Mouse (Mus musculus): Measurements from ENCODE around the gene Hagh. TPM values are rescaled to one million over a fixed set of nuclear protein-coding genes. Genes with fewer than 3 reads are reported as not detected.

Hagh gene
- polyA plus RNA-seq, 1 experiment from 2014 or later: 52.3 TPM

DNA sequence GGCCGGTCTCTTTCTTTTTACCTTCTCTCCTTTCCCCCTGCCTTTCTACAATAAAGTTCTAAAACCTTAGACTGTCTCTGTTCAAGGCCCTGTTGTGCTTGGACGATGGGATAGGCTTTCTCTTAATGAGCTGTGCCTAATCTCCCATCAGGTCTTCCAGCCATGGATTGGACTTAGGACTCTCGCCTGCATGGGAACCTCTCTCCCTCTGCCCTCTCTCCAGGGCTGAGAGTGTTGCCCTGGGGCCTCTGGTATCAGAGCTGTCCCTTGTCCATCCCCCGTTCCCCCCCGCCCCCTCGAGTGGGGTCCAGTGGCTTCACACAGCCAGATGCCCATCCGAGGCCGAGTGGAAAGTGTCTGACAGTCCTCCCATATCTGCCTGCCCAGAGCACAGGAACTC, 35.0 kb downstream of the Hagh start:
- Histone ChIP-seq H3K9ac (no peak overlapping the region), H3K4me3 (replicated peaks) (no peak overlapping the region), H3K27me3 (no peaks in the 10 kb centered on the region), H3K36me3 (no peaks in the 10 kb centered on the region), H3K27ac (no peak overlapping the region), H3K4me2 (no peak overlapping the region), H3K9me3 (replicated peaks) (no peaks in the 10 kb centered on the region), H3K4me1 (peaks cover 4% of the 10 kb centered on the region; the same call in 1 of the 2 replicates)
- no peak for ATAC-seq (replicated peaks; ENCODE audit: low FRiP score)
- 80% methylated on average over 8 of the region's 8 CpGs for WGBS

DNA sequence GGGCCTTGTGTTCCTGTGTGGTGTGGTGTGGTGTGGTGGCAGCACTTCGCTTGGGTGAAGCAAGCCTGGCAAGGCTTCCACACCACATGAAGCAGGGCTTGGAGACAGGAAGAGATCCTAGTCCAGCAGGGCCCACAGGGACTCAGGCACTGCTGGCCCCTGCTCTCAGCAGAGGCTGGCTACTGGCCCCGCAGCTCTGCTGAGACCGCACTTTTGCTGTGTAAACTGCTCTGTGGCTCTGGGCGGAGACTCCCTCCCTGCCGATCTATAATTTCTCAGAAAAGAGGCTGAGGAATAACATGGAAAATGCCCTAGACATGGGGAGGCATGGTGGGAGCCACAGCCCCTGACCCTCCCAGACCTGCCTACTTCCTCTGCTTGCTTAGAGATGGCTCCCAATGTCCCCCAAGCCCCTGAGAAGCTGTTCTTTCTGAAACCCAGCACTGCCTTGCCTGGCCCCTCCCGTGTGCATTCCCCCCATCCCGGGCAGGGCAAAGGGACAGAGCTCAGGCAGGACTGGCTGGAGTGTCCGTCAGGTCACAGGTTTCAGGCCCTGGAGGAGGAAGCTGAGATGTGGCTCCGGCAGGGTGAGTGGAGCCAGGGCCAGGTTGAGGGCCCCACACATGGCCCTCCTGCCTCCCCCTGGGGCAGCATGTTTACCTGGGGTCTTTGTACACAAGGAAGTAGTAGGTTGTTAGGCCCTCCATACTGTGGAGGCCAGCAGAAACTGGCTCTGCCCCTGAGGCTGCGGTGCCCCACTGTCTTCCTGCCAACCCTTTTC, 37.6 kb downstream of the Hagh start:
- Histone ChIP-seq H3K27me3 (no peaks in the 10 kb centered on the region), H3K9ac (no peak overlapping the region), H3K36me3 (peaks cover 4% of the 10 kb centered on the region), H3K4me3 (replicated peaks) (no peak overlapping the region), H3K9me3 (replicated peaks) (no peaks in the 10 kb centered on the region), H3K27ac (peak overlapping the region; percentile 41; the same call in 1 of the 2 replicates), H3K4me1 (peaks cover 11% of the 10 kb centered on the region), H3K4me2 (no peak overlapping the region)
- WGBS: 52% methylated on average over 10 of the region's 10 CpGs
- ATAC-seq (replicated peaks; ENCODE audit: low FRiP score): no peak; the same call in 1 of the 2 replicates

DNA sequence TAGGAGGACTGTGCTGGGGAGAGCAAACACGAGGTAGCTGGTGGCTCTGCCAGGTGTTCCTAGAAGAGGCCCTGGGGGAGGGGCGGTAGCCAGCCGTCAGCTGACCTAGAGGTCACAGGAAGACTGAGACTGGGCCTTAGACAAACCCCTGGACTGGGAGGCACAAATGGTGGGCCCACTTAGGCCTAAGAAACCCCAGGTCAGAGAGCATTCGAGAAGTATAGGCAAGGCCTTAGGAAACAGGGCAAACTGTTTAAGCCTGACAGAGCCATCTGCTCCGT, 38.1 kb downstream of the Hagh start:
- no peaks in the 10 kb centered on the region for H3K27me3 ChIP-seq
- no peak overlapping the region for H3K4me3 ChIP-seq (replicated peaks)
- ATAC-seq (replicated peaks; ENCODE audit: low FRiP score): no peak
- H3K27ac ChIP-seq: peak overlapping the region; percentile 41; the same call in 1 of the 2 replicates
- H3K4me2 ChIP-seq: no peak overlapping the region
- H3K9me3 ChIP-seq (replicated peaks): no peaks in the 10 kb centered on the region
- peaks cover 11% of the 10 kb centered on the region for H3K4me1 ChIP-seq
- 29% methylated on average over 5 of the region's 5 CpGs for WGBS
- H3K36me3 ChIP-seq: peaks cover 10% of the 10 kb centered on the region
- H3K9ac ChIP-seq: no peak overlapping the region

DNA sequence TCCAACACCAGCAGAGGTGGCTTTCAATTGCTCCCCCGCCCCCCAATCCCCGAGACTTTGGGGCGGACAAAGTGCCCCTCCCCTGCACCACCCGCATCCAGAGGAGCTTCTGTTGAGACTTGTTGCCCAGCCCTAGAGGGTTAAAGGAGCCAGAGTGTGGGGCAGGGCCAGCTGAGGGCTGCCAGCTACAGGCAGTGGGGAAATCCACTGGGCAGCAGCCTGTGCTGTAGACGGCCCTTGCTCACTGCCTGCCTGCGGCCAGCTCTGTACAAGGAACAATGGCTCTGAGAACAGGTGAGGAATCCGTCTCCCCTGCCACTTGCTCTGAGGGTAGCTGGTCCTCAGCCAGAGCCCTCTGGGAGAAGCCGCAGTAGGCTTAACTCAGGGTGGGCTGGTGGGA, 38.6 kb downstream of the Hagh start:
- no peak overlapping the region for H3K27ac ChIP-seq

DNA sequence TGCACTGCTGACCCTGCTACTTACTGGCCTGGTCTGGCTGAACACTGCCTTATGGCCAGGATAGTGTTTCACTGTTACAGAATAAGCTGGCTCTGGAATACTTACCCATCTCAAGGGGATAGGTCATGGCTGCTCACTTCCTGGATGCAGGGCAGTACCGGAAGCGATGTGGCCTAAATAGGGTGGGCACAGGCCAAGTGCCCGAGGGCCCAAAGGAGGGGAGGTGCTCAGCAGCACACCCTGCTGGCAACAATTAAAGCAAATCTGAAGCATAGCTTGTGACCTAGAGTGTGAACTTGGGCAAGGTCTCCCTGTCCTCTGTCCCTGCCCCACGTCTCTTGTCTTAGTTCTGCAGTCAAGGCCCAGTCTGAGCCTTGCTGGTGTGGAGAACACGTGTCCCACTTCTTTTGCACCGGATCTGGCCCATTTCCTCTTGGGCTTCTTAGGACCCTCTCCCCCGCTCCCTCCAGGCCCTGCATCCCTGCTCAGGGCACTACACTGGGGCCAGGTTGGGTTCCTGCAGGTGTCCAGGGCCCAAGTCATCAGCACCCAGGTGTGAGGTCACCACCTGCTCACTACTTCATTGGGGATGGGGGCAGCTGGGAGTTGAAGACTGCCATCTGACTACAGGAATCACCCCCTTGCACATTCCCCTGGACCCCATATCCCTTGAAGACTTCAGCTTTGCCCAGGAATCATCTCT, 41.9 kb downstream of the Hagh start:
- Histone ChIP-seq H3K27ac (no peak overlapping the region), H3K9me3 (replicated peaks) (no peaks in the 10 kb centered on the region), H3K4me1 (peaks cover 22% of the 10 kb centered on the region), H3K27me3 (no peaks in the 10 kb centered on the region), H3K4me3 (replicated peaks) (no peak overlapping the region), H3K36me3 (peaks cover 24% of the 10 kb centered on the region), H3K9ac (no peak overlapping the region), H3K4me2 (no peak overlapping the region)
- 44% methylated on average over 7 of the region's 7 CpGs for WGBS
- ATAC-seq (replicated peaks; ENCODE audit: low FRiP score): no peak

More for the DNA sequence above, 38.6 kb downstream of the Hagh start:
- no peak overlapping the region for H3K4me2 ChIP-seq
- 76% methylated on average over 8 of the region's 8 CpGs for WGBS
- peaks cover 11% of the 10 kb centered on the region for H3K4me1 ChIP-seq
- H3K36me3 ChIP-seq: peaks cover 14% of the 10 kb centered on the region
- no peak overlapping the region for H3K9ac ChIP-seq
- no peak for ATAC-seq (replicated peaks; ENCODE audit: low FRiP score)
- H3K4me3 ChIP-seq (replicated peaks): no peak overlapping the region
- no peaks in the 10 kb centered on the region for H3K9me3 ChIP-seq (replicated peaks)
- H3K27me3 ChIP-seq: no peaks in the 10 kb centered on the region

GRCm38 (mm10) chr17:24884391-24884790, 44.4 kb downstream of the Hagh start:
- no peaks in the 10 kb centered on the region for H3K27me3 ChIP-seq
- WGBS: 89% methylated on average over 6 of the region's 6 CpGs
- peaks cover 31% of the 10 kb centered on the region for H3K36me3 ChIP-seq
- no peak for ATAC-seq (replicated peaks; ENCODE audit: low FRiP score)
- H3K9ac ChIP-seq: no peak overlapping the region
- H3K4me2 ChIP-seq: no peak overlapping the region
- H3K4me1 ChIP-seq: peaks cover 36% of the 10 kb centered on the region
- H3K9me3 ChIP-seq (replicated peaks): no peaks in the 10 kb centered on the region
- no peak overlapping the region for H3K27ac ChIP-seq
- no peak overlapping the region for H3K4me3 ChIP-seq (replicated peaks)

- H3K9ac ChIP-seq: peak overlapping the region; percentile 75
- no peak for ATAC-seq (replicated peaks; ENCODE audit: low FRiP score)
- H3K4me3 ChIP-seq (replicated peaks): peak overlapping the region; percentile 95
- peaks cover 36% of the 10 kb centered on the region for H3K4me1 ChIP-seq
- WGBS: 24% methylated on average over 22 of the region's 22 CpGs
- H3K27me3 ChIP-seq: no peaks in the 10 kb centered on the region
- no peak overlapping the region for H3K27ac ChIP-seq
- no peaks in the 10 kb centered on the region for H3K9me3 ChIP-seq (replicated peaks)
- H3K4me2 ChIP-seq: peak overlapping the region; percentile 92
- peaks cover 42% of the 10 kb centered on the region for H3K36me3 ChIP-seq
Measured at GRCm38 (mm10) chr17:24885356-24886133, 45.6 kb downstream of the Hagh start.

DNA sequence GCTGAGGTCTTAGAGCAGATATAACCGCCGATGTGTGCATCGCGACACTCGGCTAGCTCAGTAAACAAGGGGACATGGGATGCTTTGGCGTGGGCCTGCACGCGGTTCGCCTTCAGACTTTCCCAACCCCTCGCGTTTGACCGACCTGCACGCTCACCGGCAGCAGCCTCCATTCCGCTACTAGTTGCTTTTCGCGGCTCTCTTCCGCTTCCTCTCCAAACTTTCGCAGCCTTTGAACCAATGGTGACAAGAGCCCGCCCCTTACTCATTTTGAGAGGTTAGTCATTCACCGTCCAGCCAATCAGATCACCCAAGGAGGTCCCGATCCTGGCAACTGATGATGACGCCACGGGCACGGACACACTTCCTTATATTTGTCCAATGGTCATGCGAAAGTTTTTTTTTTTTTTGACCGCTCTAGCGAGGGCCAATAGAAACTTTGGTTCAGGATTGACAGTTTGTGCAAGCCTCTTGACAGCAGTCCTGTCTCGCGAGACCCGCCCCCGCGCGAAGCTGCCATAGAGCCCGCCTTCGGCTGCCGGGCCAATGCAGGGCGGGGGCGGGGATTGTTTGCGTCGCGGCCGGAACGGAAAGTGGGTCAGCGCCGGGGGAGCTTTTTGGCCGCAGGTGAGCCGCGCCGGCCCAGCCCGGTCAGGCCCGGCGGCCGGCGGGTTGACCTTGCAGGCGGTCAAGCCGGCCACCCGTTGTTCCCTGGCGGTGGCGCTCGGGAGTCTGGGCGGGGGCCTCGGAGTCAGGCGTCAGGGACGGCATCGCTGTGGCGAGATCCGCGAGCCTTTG, 46.4 kb downstream of the Hagh start, which contains the start of the genes Nubp2 and Spsb3:
Gene Nubp2, minus strand, starts transcription at position 216 of the 798 bp plus-strand sequence.
Gene Spsb3, plus strand, starts transcription at position 510 of the 798 bp plus-strand sequence.
- H3K9ac ChIP-seq: peak within 1 kb of the TSS; percentile 83
- H3K27me3 ChIP-seq: no peaks in the 10 kb centered on the region
- ATAC-seq (replicated peaks; ENCODE audit: low FRiP score): peak; percentile 96
- peak within 1 kb of the TSS; percentile 92 for H3K4me2 ChIP-seq
- no peaks in the 10 kb centered on the region for H3K9me3 ChIP-seq (replicated peaks)
- H3K4me1 ChIP-seq: peaks cover 35% of the 10 kb centered on the region
- H3K4me3 ChIP-seq (replicated peaks): peak within 1 kb of the TSS; percentile 95
- H3K27ac ChIP-seq: peak within 1 kb of the TSS; percentile 81
- H3K36me3 ChIP-seq: peaks cover 50% of the 10 kb centered on the region
- under 1% methylated on average over 69 of the region's 69 CpGs for WGBS

- no peaks in the 10 kb centered on the region for H3K27me3 ChIP-seq
- peak overlapping the region; percentile 89 for H3K4me2 ChIP-seq
- peak overlapping the region; percentile 83 for H3K9ac ChIP-seq
- peak overlapping the region; percentile 95 for H3K4me3 ChIP-seq (replicated peaks)
- ATAC-seq (replicated peaks; ENCODE audit: low FRiP score): peak; percentile 41
- peaks cover 30% of the 10 kb centered on the region for H3K4me1 ChIP-seq
- no peaks in the 10 kb centered on the region for H3K9me3 ChIP-seq (replicated peaks)
- WGBS: under 1% methylated on average over 18 of the region's 18 CpGs
- H3K27ac ChIP-seq: peak overlapping the region; percentile 81
- H3K36me3 ChIP-seq: peaks cover 56% of the 10 kb centered on the region
Measured at GRCm38 (mm10) chr17:24886932-24887271, 47.0 kb downstream of the Hagh start.

DNA sequence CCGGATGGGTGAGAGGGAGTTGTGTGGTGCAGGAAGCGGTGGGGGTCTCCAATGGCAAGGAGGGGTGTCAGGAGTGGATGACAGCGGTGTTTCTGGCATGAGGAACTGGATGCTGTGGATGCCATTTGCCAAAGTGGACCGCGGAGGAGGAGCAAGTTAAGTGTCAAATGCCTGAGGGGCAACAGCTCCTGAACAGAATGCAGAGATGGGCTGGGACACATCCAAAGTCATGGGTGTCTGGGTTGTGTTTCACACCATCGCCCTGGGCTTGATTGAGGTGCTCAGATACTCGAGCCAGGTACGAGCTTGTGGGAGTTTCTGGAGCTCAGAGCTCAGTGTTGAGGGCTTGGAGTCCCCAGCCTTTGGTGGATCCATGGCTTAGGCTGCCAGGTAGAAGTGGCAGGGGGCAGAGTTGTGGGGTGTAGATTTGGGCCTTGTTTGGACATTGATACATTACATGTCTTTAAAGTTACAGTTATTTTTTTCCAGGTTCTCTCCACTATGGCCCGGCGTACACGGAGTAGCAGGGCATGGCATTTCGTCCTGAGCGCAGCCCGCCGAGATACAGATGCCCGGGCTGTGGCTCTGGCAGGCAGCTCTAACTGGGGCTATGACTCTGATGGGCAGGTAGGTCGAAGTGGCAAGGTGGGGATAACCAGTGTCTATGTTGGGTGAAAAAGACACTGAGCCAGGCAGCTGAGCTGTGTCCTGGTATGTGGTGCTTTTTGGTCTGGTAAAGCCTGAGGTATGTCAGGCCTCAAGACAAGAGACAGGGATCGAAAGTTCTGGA, 47.5 kb downstream of the Hagh start:
- H3K4me1 ChIP-seq: peaks cover 29% of the 10 kb centered on the region
- 57% methylated on average over 18 of the region's 18 CpGs for WGBS
- H3K4me2 ChIP-seq: peak overlapping the region; percentile 89
- H3K36me3 ChIP-seq: peaks cover 58% of the 10 kb centered on the region
- peak overlapping the region; percentile 83 for H3K9ac ChIP-seq
- no peak for ATAC-seq (replicated peaks; ENCODE audit: low FRiP score)
- H3K27ac ChIP-seq: peak overlapping the region; percentile 81
- H3K9me3 ChIP-seq (replicated peaks): no peaks in the 10 kb centered on the region
- H3K27me3 ChIP-seq: no peaks in the 10 kb centered on the region
- peak overlapping the region; percentile 95 for H3K4me3 ChIP-seq (replicated peaks)

GRCm38 (mm10) chr17:24888862-24889261, 48.9 kb downstream of the Hagh start:
- Histone ChIP-seq H3K4me2 (no peak overlapping the region), H3K9ac (no peak overlapping the region), H3K36me3 (peaks cover 58% of the 10 kb centered on the region), H3K4me1 (peaks cover 35% of the 10 kb centered on the region), H3K27me3 (no peaks in the 10 kb centered on the region), H3K27ac (no peak overlapping the region), H3K9me3 (replicated peaks) (no peaks in the 10 kb centered on the region), H3K4me3 (replicated peaks) (no peak overlapping the region)
- no peak for ATAC-seq (replicated peaks; ENCODE audit: low FRiP score)
- WGBS: 88% methylated on average over 3 of the region's 3 CpGs
